Mouse (Mus musculus) MEL (cell line): ENCODE measurements around the gene Osbpl3. TPM values are rescaled to one million over a fixed set of nuclear protein-coding genes. Genes with fewer than 3 reads are reported as not detected.

Experiments used
- DNase-seq: peaks from one replicate; pipeline ENCODE4 v3.0.0; 2011; ENCODE audit warnings: low read depth, low spot score
- H3K27ac ChIP-seq: 2 replicates; pipeline ENCODE4 v1.5.1; 2012; ENCODE audit warnings: low read depth, mild to moderate bottlenecking, control low read depth, low read length, moderate library complexity; ENCODE audit not compliant: control insufficient read depth
- H3K27me3 ChIP-seq, 2 experiments: fragments of 150-350 bp in 1 of 2; sonication (generic) in 1 of 2; 2 replicates each; pipeline ENCODE4 v1.6.1; 2012; ENCODE audit warnings: low read length in 2 of 2, mild to moderate bottlenecking in 2 of 2, improper control_type of control experiment in 1 of 2, moderate library complexity in 1 of 2; ENCODE audit not compliant: insufficient read depth in 2 of 2, control insufficient read depth in 1 of 2
- H3K36me3 ChIP-seq, 2 experiments: 2 replicates each; pipeline ENCODE4 v1.6.1; 2012 to 2014; ENCODE audit warnings: low read length in 2 of 2, improper control_type of control experiment in 1 of 2, inconsistent platforms in 1 of 2, mild to moderate bottlenecking in 1 of 2; ENCODE audit not compliant: insufficient read depth in 2 of 2, control insufficient read depth in 1 of 2
- H3K4me1 ChIP-seq, 2 experiments: fragments of 150-350 bp in 1 of 2; sonication (generic) in 1 of 2; 2 replicates each; pipeline ENCODE4 v1.6.1; 2012; ENCODE audit warnings: low read length in 2 of 2, improper control_type of control experiment in 1 of 2, mild to moderate bottlenecking in 1 of 2; ENCODE audit not compliant: insufficient read depth in 2 of 2, control insufficient read depth in 1 of 2
- H3K4me3 ChIP-seq, 2 experiments: fragments of 150-350 bp in 1 of 2; sonication (generic) in 1 of 2; 2 replicates each; pipeline ENCODE4 v1.5.1; 2012; ENCODE audit warnings: low read depth in 2 of 2, low read length in 2 of 2, mild to moderate bottlenecking in 2 of 2, moderate library complexity in 2 of 2, control low read depth in 1 of 2, improper control_type of control experiment in 1 of 2; ENCODE audit not compliant: control insufficient read depth in 1 of 2, insufficient read depth in 1 of 2
- H3K79me2 ChIP-seq: 2 replicates; pipeline ENCODE4 v1.6.1; 2012; ENCODE audit warnings: mild to moderate bottlenecking, low read length, moderate library complexity; ENCODE audit not compliant: control insufficient read depth, poor library complexity, insufficient read depth
- H3K9ac ChIP-seq: 2 replicates; pipeline ENCODE4 v1.6.1; 2012; ENCODE audit warnings: low read depth, mild to moderate bottlenecking, control low read depth, low read length, moderate library complexity; ENCODE audit not compliant: control insufficient read depth, poor library complexity, severe bottlenecking
- H3K9me3 ChIP-seq: fragments of 150-350 bp; sonication (generic); replicated peaks from 2 replicates; pipeline ENCODE4 v1.6.1; 2012; ENCODE audit warnings: mild to moderate bottlenecking, low read length, improper control_type of control experiment, moderate library complexity; ENCODE audit not compliant: insufficient read depth
- BHLHE40 ChIP-seq: IDR thresholded peaks from 2 replicates; pipeline ENCODE4 v1.6.1; 2012; ENCODE audit warnings: low read depth, mild to moderate bottlenecking, inconsistent platforms, low read length, improper control_type of control experiment, borderline replicate concordance
- CHD1 ChIP-seq: IDR thresholded peaks from 2 replicates; pipeline ENCODE4 v1.6.1; 2012; ENCODE audit warnings: low read depth, mild to moderate bottlenecking, inconsistent platforms, low read length, improper control_type of control experiment
- ELF1 ChIP-seq: IDR thresholded peaks from 2 replicates; pipeline ENCODE4 v1.6.1; 2014; ENCODE audit warnings: low read depth, mild to moderate bottlenecking, inconsistent platforms, low read length, improper control_type of control experiment, moderate library complexity
- EP300 ChIP-seq, 2 experiments: IDR thresholded peaks; 2 replicates each; pipeline ENCODE4 v1.6.1; 2011; ENCODE audit warnings: improper control_type of control experiment in 2 of 2, low read length in 2 of 2, low read depth in 1 of 2, mild to moderate bottlenecking in 1 of 2
- GABPA ChIP-seq: IDR thresholded peaks from 2 replicates; pipeline ENCODE4 v1.6.1; 2012; ENCODE audit warnings: low read depth, mild to moderate bottlenecking, inconsistent platforms, low read length, improper control_type of control experiment, moderate library complexity
- HCFC1 ChIP-seq: IDR thresholded peaks from 2 replicates; pipeline ENCODE4 v1.6.1; 2012; ENCODE audit warnings: low read depth, mild to moderate bottlenecking, inconsistent platforms, low read length, improper control_type of control experiment, moderate library complexity
- JUND ChIP-seq: IDR thresholded peaks from 2 replicates; pipeline ENCODE4 v1.6.1; 2011; ENCODE audit warnings: low read depth, mild to moderate bottlenecking, improper control_type of control experiment, low read length
- KAT2A ChIP-seq: conservative IDR thresholded peaks from 2 replicates; pipeline ENCODE4 v1.6.1; 2012; ENCODE audit warnings: low read depth, low read length, improper control_type of control experiment, inconsistent platforms
- MAFK ChIP-seq: IDR thresholded peaks from 2 replicates; pipeline ENCODE4 v1.6.1; 2011; ENCODE audit warnings: low read depth, mild to moderate bottlenecking, low read length, improper control_type of control experiment, borderline replicate concordance
- MEF2A ChIP-seq: IDR thresholded peaks from 2 replicates; pipeline ENCODE4 v1.6.1; 2014; ENCODE audit warnings: low read depth, mild to moderate bottlenecking, inconsistent platforms, low read length, improper control_type of control experiment; ENCODE audit not compliant: poor library complexity, insufficient replicate concordance, severe bottlenecking; ENCODE audit errors: extremely low read depth
- NRF1 ChIP-seq: IDR thresholded peaks from 2 replicates; pipeline ENCODE4 v1.6.1; 2014; ENCODE audit warnings: low read depth, mild to moderate bottlenecking, inconsistent platforms, low read length, improper control_type of control experiment, moderate library complexity; ENCODE audit not compliant: poor library complexity, insufficient read depth, severe bottlenecking
- POLR2A ChIP-seq, 2 experiments: IDR thresholded peaks; 2 replicates each; pipeline ENCODE4 v1.6.1; 2011 to 2012; ENCODE audit warnings: low read length in 2 of 2, mild to moderate bottlenecking in 2 of 2, control low read depth in 1 of 2, improper control_type of control experiment in 1 of 2, low read depth in 1 of 2, moderate library complexity in 1 of 2; ENCODE audit not compliant: control insufficient read depth in 1 of 2, insufficient read depth in 1 of 2, poor library complexity in 1 of 2
- POLR2AphosphoS5 ChIP-seq: IDR thresholded peaks from 2 replicates; pipeline ENCODE4 v1.6.1; 2012; ENCODE audit warnings: low read depth, borderline replicate concordance, mild to moderate bottlenecking, inconsistent platforms, low read length, moderate library complexity, mixed read lengths
- RCOR1 ChIP-seq: IDR thresholded peaks from 2 replicates; pipeline ENCODE4 v1.6.1; 2012; ENCODE audit warnings: low read depth, mild to moderate bottlenecking, inconsistent platforms, low read length, improper control_type of control experiment
- SMC3 ChIP-seq: IDR thresholded peaks from 2 replicates; pipeline ENCODE4 v1.6.1; 2011; ENCODE audit warnings: low read depth, low read length, improper control_type of control experiment
- TBP ChIP-seq: IDR thresholded peaks from 2 replicates; pipeline ENCODE4 v1.8.0; 2011; ENCODE audit warnings: low read depth, low read length, improper control_type of control experiment
- TCF12 ChIP-seq: IDR thresholded peaks from 2 replicates; pipeline ENCODE4 v1.6.1; 2014; ENCODE audit warnings: low read depth, mild to moderate bottlenecking, inconsistent platforms, low read length, improper control_type of control experiment, moderate library complexity
- UBTF ChIP-seq: IDR thresholded peaks from 2 replicates; pipeline ENCODE4 v1.6.1; 2012; ENCODE audit warnings: low read depth, mild to moderate bottlenecking, inconsistent platforms, low read length, improper control_type of control experiment, moderate library complexity, borderline replicate concordance; ENCODE audit not compliant: insufficient read depth
- USF2 ChIP-seq, 2 experiments: IDR thresholded peaks; 2 replicates each; pipeline ENCODE4 v1.6.1; 2011 to 2012; ENCODE audit warnings: improper control_type of control experiment in 2 of 2, low read length in 2 of 2, borderline replicate concordance in 1 of 2, inconsistent platforms in 1 of 2, low read depth in 1 of 2, mild to moderate bottlenecking in 1 of 2; ENCODE audit not compliant: insufficient read depth in 1 of 2
- ZC3H11A ChIP-seq: IDR thresholded peaks from 2 replicates; pipeline ENCODE4 v1.6.1; 2012; ENCODE audit warnings: low read depth, mild to moderate bottlenecking, inconsistent platforms, low read length, improper control_type of control experiment
- ZMIZ1 ChIP-seq: IDR thresholded peaks from 2 replicates; pipeline ENCODE4 v1.6.1; 2012; ENCODE audit warnings: low read depth, mild to moderate bottlenecking, inconsistent platforms, low read length, improper control_type of control experiment, moderate library complexity
- ZNF384 ChIP-seq: IDR thresholded peaks from 2 replicates; pipeline ENCODE4 v1.6.1; 2012; ENCODE audit warnings: low read depth, mild to moderate bottlenecking, inconsistent platforms, low read length, improper control_type of control experiment
- polyA plus RNA-seq, 2 experiments: library from polyadenylated mRNA; stranded (reverse) in 1 of 2; unstranded in 1 of 2; fragments of >175 nt in 1 of 2; fragments of >200 nt in 1 of 2; gene quantifications; 2 replicates each; pipeline versions ENCODE4 v1.2.1 to v1.2.4; 2012; ENCODE audit warnings: low replicate concordance in 2 of 2, low read depth in 1 of 2; ENCODE audit not compliant: insufficient read length in 2 of 2, insufficient read depth in 1 of 2, missing spikeins in 1 of 2
- total RNA-seq: library from RNA; depleted of rRNA; stranded (reverse); fragments of 300-350 nt; gene quantifications from 2 replicates; pipeline ENCODE4 v1.2.3, GENCODE M21; 2012

Gene Osbpl3
- total and polyA plus RNA-seq, 3 experiments, result 4.9 to 5.6 TPM; not detected in 1

DNA sequence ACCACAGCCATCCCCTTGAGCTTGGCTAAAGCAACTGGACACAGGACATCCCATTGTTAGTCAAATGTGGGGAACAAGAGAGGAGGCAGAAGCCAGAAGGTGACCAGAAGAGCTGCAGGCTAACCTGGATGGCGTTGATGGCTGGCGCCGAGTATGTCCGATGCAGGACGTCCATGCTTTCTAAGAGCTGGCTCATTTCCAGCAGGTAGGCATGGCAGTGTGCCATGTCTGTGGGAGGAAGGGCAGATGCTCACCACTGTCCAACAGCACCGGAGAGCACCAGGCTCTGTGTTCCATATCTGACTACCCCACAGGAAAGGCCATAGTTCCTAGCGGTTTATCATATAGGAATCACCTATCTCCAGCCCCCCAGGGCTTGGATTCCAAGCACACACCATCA is 109.8 kb downstream of the Osbpl3 start:
- H3K36me3 ChIP-seq, result no peaks in the 10 kb centered on the region
- DNase-seq, result no peak
- no peaks in the 10 kb centered on the region for H3K9me3 ChIP-seq
- H3K4me3 ChIP-seq, result no peak overlapping the region
- no peaks in the 10 kb centered on the region for H3K79me2 ChIP-seq
- no peak overlapping the region for H3K9ac ChIP-seq
- no peaks in the 10 kb centered on the region for H3K4me1 ChIP-seq
- no peaks in the 10 kb centered on the region for H3K27me3 ChIP-seq
- H3K27ac ChIP-seq, result no peak overlapping the region
- TF ChIP-seq HCFC1, result no peak
- no peak for TF ChIP-seq MEF2A
- no peak for TF ChIP-seq USF2 (IDR thresholded peaks at IDR 0.05; ENCODE audit: borderline replicate concordance in 1 of 2, insufficient read depth in 1 of 2, low read depth in 1 of 2, low read length in 2 of 2)
- no peak for TF ChIP-seq KAT2A
- TF ChIP-seq SMC3, result no peak
- no peak for TF ChIP-seq BHLHE40
- TF ChIP-seq CHD1, result no peak
- TF ChIP-seq JUND, result no peak
- TF ChIP-seq POLR2A (IDR thresholded peaks at IDR 0.05; ENCODE audit: control insufficient read depth in 1 of 2, insufficient read depth in 1 of 2, low read depth in 1 of 2, low read length in 2 of 2, poor library complexity in 1 of 2), result no peak
- no peak for TF ChIP-seq TBP
- TF ChIP-seq, all 39 proteins: peak for 0

DNA sequence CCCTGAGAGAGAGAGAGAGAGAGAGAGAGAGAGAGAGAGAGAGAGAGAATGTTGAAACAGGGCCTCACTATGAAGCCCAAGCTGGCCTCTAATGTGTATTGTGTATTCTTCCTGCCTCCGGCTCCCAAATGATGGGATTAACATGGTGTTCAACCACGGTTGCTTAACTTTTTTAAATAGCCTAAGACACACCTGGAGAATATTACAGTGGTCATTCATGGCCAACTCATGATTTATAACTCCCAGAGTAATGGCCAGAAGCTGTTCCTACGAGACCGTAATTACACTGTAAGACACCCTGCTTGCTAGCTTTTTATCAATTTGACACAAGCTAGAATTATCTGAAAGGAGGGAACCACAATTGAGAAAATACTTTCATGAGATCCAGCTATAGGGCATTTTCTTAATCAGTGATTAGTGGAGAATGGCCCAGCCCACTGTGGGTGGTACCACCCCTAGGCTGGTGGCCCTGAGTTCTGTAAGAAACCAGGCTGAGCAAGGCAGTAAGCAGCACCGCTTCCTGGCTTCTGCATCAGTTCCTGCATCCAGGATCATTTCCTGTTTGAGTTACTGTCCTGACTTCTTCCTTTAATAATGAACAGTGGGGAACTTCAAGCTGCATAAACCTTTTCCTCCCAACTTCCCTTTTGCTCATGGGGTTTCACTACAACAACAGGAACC is 115.6 kb downstream of the Osbpl3 start:
- H3K36me3 ChIP-seq, result no peaks in the 10 kb centered on the region
- H3K9me3 ChIP-seq, result no peaks in the 10 kb centered on the region
- no peak overlapping the region for H3K27ac ChIP-seq
- H3K27me3 ChIP-seq, result no peaks in the 10 kb centered on the region
- TF ChIP-seq ELF1 (no peak), ZNF384 (no peak), ZC3H11A (no peak), SMC3 (no peak), GABPA (no peak), UBTF (no peak), POLR2AphosphoS5 (no peak), BHLHE40 (no peak), NRF1 (no peak), JUND (no peak), TCF12 (no peak), MEF2A (no peak), POLR2A (IDR thresholded peaks at IDR 0.05; ENCODE audit: control insufficient read depth in 1 of 2, insufficient read depth in 1 of 2, low read depth in 1 of 2, low read length in 2 of 2, poor library complexity in 1 of 2) (no peak), USF2 (IDR thresholded peaks at IDR 0.05; ENCODE audit: borderline replicate concordance in 1 of 2, insufficient read depth in 1 of 2, low read depth in 1 of 2, low read length in 2 of 2) (no peak), RCOR1 (no peak), ZMIZ1 (no peak), EP300 (IDR thresholded peaks at IDR 0.05; ENCODE audit: low read depth in 1 of 2, low read length in 2 of 2) (no peak), MAFK (no peak)
- H3K79me2 ChIP-seq, result no peaks in the 10 kb centered on the region
- no peak overlapping the region for H3K9ac ChIP-seq
- peak; percentile 45 for DNase-seq
- peaks cover 0 to 3% of the 10 kb centered on the region in 2 experiments; a peak in 1 of 4 replicates for H3K4me1 ChIP-seq
- H3K4me3 ChIP-seq, result no peak overlapping the region
